Mouse (Mus musculus): ENCODE data around the gene Cds1.

Cds1 gene

GRCm38 (mm10) chr5:101828932-101829331, 64.0 kb downstream of the Cds1 start:
- DNase-seq (ENCODE audit: low read depth, low spot score), result no peak

- no peak for DNase-seq (ENCODE audit: low read depth, low spot score)
Measured at GRCm38 (mm10) chr5:101830180-101830579, 65.2 kb downstream of the Cds1 start.

GRCm38 (mm10) chr5:101832042-101832441, 67.1 kb downstream of the Cds1 start:
- no peak for DNase-seq (ENCODE audit: low read depth, low spot score)

- no peak for DNase-seq (ENCODE audit: low read depth, low spot score)
Measured at GRCm38 (mm10) chr5:101832991-101833390, 68.1 kb downstream of the Cds1 start.

GRCm38 (mm10) chr5:101833875-101834274, 68.9 kb downstream of the Cds1 start:
- DNase-seq (ENCODE audit: low read depth, low spot score), result peak; percentile 88

- no peak for DNase-seq (ENCODE audit: low read depth, low spot score)
Measured at GRCm38 (mm10) chr5:101836221-101836620, 71.3 kb downstream of the Cds1 start.

- peak; percentile 51 for DNase-seq (ENCODE audit: low read depth, low spot score)
Measured at GRCm38 (mm10) chr5:101837605-101838004, 72.7 kb downstream of the Cds1 start.

GRCm38 (mm10) chr5:101840476-101840875, 75.5 kb downstream of the Cds1 start:
- DNase-seq (ENCODE audit: low read depth, low spot score), result no peak

- DNase-seq (ENCODE audit: low read depth, low spot score), result no peak
Measured at GRCm38 (mm10) chr5:101845011-101845410, 80.1 kb downstream of the Cds1 start.

GRCm38 (mm10) chr5:101845930-101846329, 81.0 kb downstream of the Cds1 start:
- DNase-seq (ENCODE audit: low read depth, low spot score), result no peak

GRCm38 (mm10) chr5:101847323-101847722, 82.4 kb downstream of the Cds1 start:
- no peak for DNase-seq (ENCODE audit: low read depth, low spot score)

- DNase-seq (ENCODE audit: low read depth, low spot score), result peak; percentile 85
Measured at GRCm38 (mm10) chr5:101847762-101848161, 82.8 kb downstream of the Cds1 start.

GRCm38 (mm10) chr5:101851133-101851532, 86.2 kb downstream of the Cds1 start:
- peak; percentile 51 for DNase-seq (ENCODE audit: low read depth, low spot score)

GRCm38 (mm10) chr5:101852116-101852680, 87.3 kb downstream of the Cds1 start:
- peak; percentile 58 for DNase-seq (ENCODE audit: low read depth, low spot score)

GRCm38 (mm10) chr5:101854100-101854499, 89.2 kb downstream of the Cds1 start:
- DNase-seq (ENCODE audit: low read depth, low spot score), result no peak

GRCm38 (mm10) chr5:101854667-101855066, 89.7 kb downstream of the Cds1 start:
- DNase-seq (ENCODE audit: low read depth, low spot score), result peak; percentile 83

- DNase-seq (ENCODE audit: low read depth, low spot score), result no peak
Measured at GRCm38 (mm10) chr5:101855475-101855874, 90.5 kb downstream of the Cds1 start.

GRCm38 (mm10) chr5:101858891-101859436, 94.0 kb downstream of the Cds1 start:
- DNase-seq (ENCODE audit: low read depth, low spot score), result no peak

GRCm38 (mm10) chr5:101861786-101862571, 97.0 kb downstream of the Cds1 start:
- DNase-seq (ENCODE audit: low read depth, low spot score), result peak; percentile 83

GRCm38 (mm10) chr5:101862651-101863050, 97.7 kb downstream of the Cds1 start:
- DNase-seq (ENCODE audit: low read depth, low spot score), result no peak

GRCm38 (mm10) chr5:101863946-101864345, 99.0 kb downstream of the Cds1 start:
- DNase-seq (ENCODE audit: low read depth, low spot score), result no peak

- DNase-seq (ENCODE audit: low read depth, low spot score), result no peak
Measured at GRCm38 (mm10) chr5:101866722-101867121, 101.8 kb downstream of the Cds1 start.
